Mouse (Mus musculus) kidney, adult 2 months (tissue): ENCODE measurements at regions not wholly inside any gene's neighbourhood (a gene's known extent, or its start where the extent isn't known, plus 50 kb on each side); places are given as distances from the start of the nearest gene placed in this dataset.

Experiments
- DNase-seq: peaks from one replicate; pipeline ENCODE4 v3.0.0; 2021
- H3K27ac ChIP-seq: fragments of 200-500 bp; 2 replicates; pipeline ENCODE4 v1.5.1; 2012; ENCODE audit warnings: low read depth, low read length, control low read depth, inconsistent platforms; ENCODE audit not compliant: insufficient read depth
- H3K27me3 ChIP-seq: fragments of 200-500 bp; replicated peaks from 2 replicates; pipeline ENCODE4 v1.6.1; 2012; ENCODE audit warnings: mild to moderate bottlenecking, moderate library complexity, low read length, inconsistent platforms; ENCODE audit not compliant: control insufficient read depth, insufficient read depth
- H3K36me3 ChIP-seq: fragments of 200-500 bp; 2 replicates; pipeline ENCODE4 v1.6.1; 2012; ENCODE audit warnings: mild to moderate bottlenecking, moderate library complexity, low read length, inconsistent platforms; ENCODE audit not compliant: control insufficient read depth, insufficient read depth
- H3K4me1 ChIP-seq: fragments of 200-500 bp; 2 replicates; pipeline ENCODE4 v1.6.1; 2011; ENCODE audit warnings: low read length; ENCODE audit not compliant: control insufficient read depth, insufficient read depth
- H3K4me3 ChIP-seq: fragments of 200-500 bp; 2 replicates; pipeline ENCODE4 v1.5.1; 2011; ENCODE audit warnings: mild to moderate bottlenecking, low read depth, low read length, control low read depth; ENCODE audit not compliant: insufficient read depth
- CTCF ChIP-seq: fragments of 200-500 bp; conservative IDR thresholded peaks from 2 replicates; pipeline ENCODE4 v1.5.1; 2011; ENCODE audit warnings: low read depth, mild to moderate bottlenecking, control low read depth, low read length, moderate library complexity, mixed read lengths; ENCODE audit not compliant: insufficient read depth, insufficient read length
- POLR2A ChIP-seq: fragments of 200-500 bp; IDR thresholded peaks from one replicate; pipeline ENCODE4 v1.6.1; 2011; ENCODE audit warnings: low read depth, low read length, control low read depth
- WGBS: fragments of 180-500 bp; shearing (Covaris S2); methylation state at CpG from one replicate; pipeline ENCODE4 v1.1.7; 2018; 5-methylcytosine and 5-hydroxymethylcytosine counted together

- Histone ChIP-seq H3K36me3 (no peaks in the 10 kb centered on the region), H3K27ac (no peak overlapping the region), H3K27me3 (no peaks in the 10 kb centered on the region), H3K4me3 (no peak overlapping the region), H3K4me1 (no peaks in the 10 kb centered on the region)
- DNase-seq: no peak
- 98% methylated on average over 3 of the region's 3 CpGs for WGBS
- TF ChIP-seq POLR2A (no peak), CTCF (no peak)
These were observed 158.3 kb upstream of the Spdye4c start for GRCm38 (mm10) chr2:128432741-128433140.

GRCm38 (mm10) chr2:128433553-128434081 lies 157.4 kb upstream of the Spdye4c start:
- TF ChIP-seq CTCF (no peak), POLR2A (no peak)
- DNase-seq: no peak
- H3K4me3 ChIP-seq: no peak overlapping the region
- H3K36me3 ChIP-seq: no peaks in the 10 kb centered on the region
- no peaks in the 10 kb centered on the region for H3K27me3 ChIP-seq
- WGBS: 91% methylated on average over 9 of the region's 9 CpGs
- no peak overlapping the region for H3K27ac ChIP-seq
- H3K4me1 ChIP-seq: no peaks in the 10 kb centered on the region

- no peak for TF ChIP-seq POLR2A
- TF ChIP-seq CTCF: no peak
- no peaks in the 10 kb centered on the region for H3K36me3 ChIP-seq
- no peaks in the 10 kb centered on the region for H3K27me3 ChIP-seq
- WGBS: 55% methylated on average over 11 of the region's 11 CpGs
- no peak overlapping the region for H3K4me3 ChIP-seq
- DNase-seq: no peak
- H3K27ac ChIP-seq: no peak overlapping the region
- no peaks in the 10 kb centered on the region for H3K4me1 ChIP-seq
These were observed 156.6 kb upstream of the Spdye4c start for GRCm38 (mm10) chr2:128434200-128434977.

GRCm38 (mm10) chr2:128436378-128436777 lies 154.6 kb upstream of the Spdye4c start:
- no peak for DNase-seq
- H3K4me1 ChIP-seq: no peaks in the 10 kb centered on the region
- no peaks in the 10 kb centered on the region for H3K36me3 ChIP-seq
- TF ChIP-seq POLR2A (no peak), CTCF (no peak)
- H3K27me3 ChIP-seq: no peaks in the 10 kb centered on the region
- H3K4me3 ChIP-seq: no peak overlapping the region
- WGBS: 100% methylated on average over 3 of the region's 3 CpGs
- no peak overlapping the region for H3K27ac ChIP-seq

GRCm38 (mm10) chr2:128437698-128438097 lies 153.3 kb upstream of the Spdye4c start:
- H3K4me1 ChIP-seq: no peaks in the 10 kb centered on the region
- no peak for DNase-seq
- no peak overlapping the region for H3K27ac ChIP-seq
- H3K36me3 ChIP-seq: no peaks in the 10 kb centered on the region
- WGBS: 49% methylated on average over 7 of the region's 7 CpGs
- TF ChIP-seq CTCF (no peak), POLR2A (no peak)
- no peaks in the 10 kb centered on the region for H3K27me3 ChIP-seq
- no peak overlapping the region for H3K4me3 ChIP-seq

- DNase-seq: no peak
- Histone ChIP-seq H3K4me1 (no peaks in the 10 kb centered on the region), H3K27me3 (no peaks in the 10 kb centered on the region), H3K27ac (no peak overlapping the region), H3K36me3 (no peaks in the 10 kb centered on the region), H3K4me3 (no peak overlapping the region)
- TF ChIP-seq POLR2A (no peak), CTCF (no peak)
- 48% methylated on average over 12 of the region's 12 CpGs for WGBS
These were observed 152.7 kb upstream of the Spdye4c start for GRCm38 (mm10) chr2:128438161-128438822.

- no peak overlapping the region for H3K4me3 ChIP-seq
- no peaks in the 10 kb centered on the region for H3K4me1 ChIP-seq
- no peak for TF ChIP-seq POLR2A
- no peak for TF ChIP-seq CTCF
- no peaks in the 10 kb centered on the region for H3K36me3 ChIP-seq
- no peak overlapping the region for H3K27ac ChIP-seq
- no peaks in the 10 kb centered on the region for H3K27me3 ChIP-seq
- WGBS: 70% methylated on average over 2 of the region's 2 CpGs
- DNase-seq: no peak
These were observed 152.1 kb upstream of the Spdye4c start for GRCm38 (mm10) chr2:128438897-128439296.
